Mouse (Mus musculus) lung, embryonic 16.5 days (tissue): ENCODE measurements at regions not wholly inside any gene's neighbourhood (a gene's known extent, or its start where the extent isn't known, plus 50 kb on each side); places are given as distances from the start of the nearest gene placed in this dataset.

Experiments
- ATAC-seq: fragments of 200-750 bp; cut with Nextera tagmentation; 2 replicates; pipeline ENCODE4 v1.8.0; 2017; ENCODE audit warnings: low read depth, mild to moderate bottlenecking, moderate library complexity
- H3K27ac ChIP-seq: fragments of 300-500 bp; sonication (generic); 2 replicates; pipeline ENCODE4 v1.5.1; 2014; ENCODE audit warnings: mild to moderate bottlenecking, control low read depth, low read length
- H3K27me3 ChIP-seq: fragments of 300-500 bp; sonication (generic); 2 replicates; pipeline ENCODE4 v1.6.1; 2014; ENCODE audit warnings: low read depth, low read length, mixed read lengths; ENCODE audit not compliant: control insufficient read depth, insufficient read depth
- H3K36me3 ChIP-seq: fragments of 300-500 bp; sonication (generic); 2 replicates; pipeline ENCODE4 v1.6.1; 2014; ENCODE audit warnings: low read length; ENCODE audit not compliant: control insufficient read depth, insufficient read depth
- H3K4me1 ChIP-seq: fragments of 300-500 bp; sonication (generic); replicated peaks from 2 replicates; pipeline ENCODE4 v1.6.1; 2014; ENCODE audit warnings: low read length, mixed read lengths; ENCODE audit not compliant: control insufficient read depth, insufficient read depth
- H3K4me2 ChIP-seq: fragments of 300-500 bp; sonication (generic); 2 replicates; pipeline ENCODE4 v1.6.1; 2014; ENCODE audit warnings: low read depth, low read length, control low read depth
- H3K4me3 ChIP-seq: fragments of 300-500 bp; sonication (generic); 2 replicates; pipeline ENCODE4 v1.5.1; 2014; ENCODE audit warnings: mild to moderate bottlenecking, low read length, control low read depth
- H3K9ac ChIP-seq: fragments of 300-500 bp; sonication (generic); 2 replicates; pipeline ENCODE4 v1.6.1; 2014; ENCODE audit warnings: low read length, control low read depth
- H3K9me3 ChIP-seq: fragments of 300-500 bp; sonication (generic); 2 replicates; pipeline ENCODE4 v1.6.1; 2016; ENCODE audit warnings: low read length; ENCODE audit not compliant: control insufficient read depth
- WGBS: fragments of 180-500 bp; shearing (Covaris S2); extraction: QIAGEN DNeasy Blood & Tissue Kit; methylation state at CpG from one replicate; pipeline ENCODE4 v1.1.7; 2014; 5-methylcytosine and 5-hydroxymethylcytosine counted together

- H3K36me3 ChIP-seq: no peaks in the 10 kb centered on the region
- no peak overlapping the region for H3K9ac ChIP-seq
- no peaks in the 10 kb centered on the region for H3K4me1 ChIP-seq
- no peak overlapping the region for H3K4me2 ChIP-seq
- no peak for ATAC-seq
- no peaks in the 10 kb centered on the region for H3K9me3 ChIP-seq
- no peak overlapping the region for H3K27ac ChIP-seq
- no peak overlapping the region for H3K4me3 ChIP-seq
- H3K27me3 ChIP-seq: no peaks in the 10 kb centered on the region; the same call in 1 of the 2 replicates
- 74% methylated on average over 8 of the region's 8 CpGs for WGBS
Observed at GRCm38 (mm10) chr3:52575237-52575798, 307.2 kb downstream of the Foxo1 start.

GRCm38 (mm10) chr3:52574341-52574740 is 306.2 kb downstream of the Foxo1 start:
- no peak for ATAC-seq
- Histone ChIP-seq H3K27ac (no peak overlapping the region), H3K4me3 (no peak overlapping the region), H3K4me2 (no peak overlapping the region), H3K9me3 (no peaks in the 10 kb centered on the region), H3K36me3 (no peaks in the 10 kb centered on the region), H3K27me3 (no peaks in the 10 kb centered on the region; the same call in 1 of the 2 replicates), H3K9ac (no peak overlapping the region), H3K4me1 (no peaks in the 10 kb centered on the region)
- 82% methylated on average over 6 of the region's 6 CpGs for WGBS

- Histone ChIP-seq H3K27ac (no peak overlapping the region), H3K4me1 (no peaks in the 10 kb centered on the region), H3K36me3 (no peaks in the 10 kb centered on the region), H3K9me3 (no peaks in the 10 kb centered on the region), H3K27me3 (no peaks in the 10 kb centered on the region; the same call in 1 of the 2 replicates), H3K9ac (no peak overlapping the region), H3K4me3 (no peak overlapping the region), H3K4me2 (no peak overlapping the region)
- 81% methylated on average over 6 of the region's 6 CpGs for WGBS
- ATAC-seq: no peak
Observed at GRCm38 (mm10) chr3:52573806-52574205, 305.7 kb downstream of the Foxo1 start.

GRCm38 (mm10) chr3:52572514-52573485 is 304.7 kb downstream of the Foxo1 start:
- H3K4me3 ChIP-seq: no peak overlapping the region
- no peak overlapping the region for H3K4me2 ChIP-seq
- no peaks in the 10 kb centered on the region for H3K9me3 ChIP-seq
- H3K9ac ChIP-seq: no peak overlapping the region
- H3K27me3 ChIP-seq: no peaks in the 10 kb centered on the region; the same call in 1 of the 2 replicates
- WGBS: 78% methylated on average over 11 of the region's 11 CpGs
- H3K4me1 ChIP-seq: no peaks in the 10 kb centered on the region
- H3K27ac ChIP-seq: no peak overlapping the region
- no peak for ATAC-seq
- H3K36me3 ChIP-seq: no peaks in the 10 kb centered on the region

GRCm38 (mm10) chr3:52567606-52568372 is 299.7 kb downstream of the Foxo1 start:
- Histone ChIP-seq H3K9ac (no peak overlapping the region), H3K4me1 (no peaks in the 10 kb centered on the region), H3K36me3 (no peaks in the 10 kb centered on the region), H3K9me3 (no peaks in the 10 kb centered on the region), H3K4me2 (no peak overlapping the region), H3K27ac (no peak overlapping the region), H3K27me3 (no peaks in the 10 kb centered on the region), H3K4me3 (no peak overlapping the region)
- WGBS: 61% methylated on average over 9 of the region's 9 CpGs
- no peak for ATAC-seq

GRCm38 (mm10) chr3:52563595-52563994 is 295.5 kb downstream of the Foxo1 start:
- 68% methylated on average over 5 of the region's 5 CpGs for WGBS

GRCm38 (mm10) chr3:52562816-52563215 is 294.7 kb downstream of the Foxo1 start:
- Histone ChIP-seq H3K27ac (no peak overlapping the region), H3K4me2 (no peak overlapping the region), H3K4me3 (no peak overlapping the region), H3K36me3 (no peaks in the 10 kb centered on the region), H3K27me3 (no peaks in the 10 kb centered on the region), H3K4me1 (no peaks in the 10 kb centered on the region), H3K9ac (no peak overlapping the region), H3K9me3 (no peaks in the 10 kb centered on the region)
- WGBS: 55% methylated on average over 5 of the region's 5 CpGs
- ATAC-seq: no peak

More at GRCm38 (mm10) chr3:52563595-52563994, 295.5 kb downstream of the Foxo1 start:
- Histone ChIP-seq H3K27ac (no peak overlapping the region), H3K9ac (no peak overlapping the region), H3K36me3 (no peaks in the 10 kb centered on the region), H3K4me3 (no peak overlapping the region), H3K4me2 (no peak overlapping the region), H3K4me1 (no peaks in the 10 kb centered on the region), H3K27me3 (no peaks in the 10 kb centered on the region), H3K9me3 (no peaks in the 10 kb centered on the region)
- ATAC-seq: no peak

DNA sequence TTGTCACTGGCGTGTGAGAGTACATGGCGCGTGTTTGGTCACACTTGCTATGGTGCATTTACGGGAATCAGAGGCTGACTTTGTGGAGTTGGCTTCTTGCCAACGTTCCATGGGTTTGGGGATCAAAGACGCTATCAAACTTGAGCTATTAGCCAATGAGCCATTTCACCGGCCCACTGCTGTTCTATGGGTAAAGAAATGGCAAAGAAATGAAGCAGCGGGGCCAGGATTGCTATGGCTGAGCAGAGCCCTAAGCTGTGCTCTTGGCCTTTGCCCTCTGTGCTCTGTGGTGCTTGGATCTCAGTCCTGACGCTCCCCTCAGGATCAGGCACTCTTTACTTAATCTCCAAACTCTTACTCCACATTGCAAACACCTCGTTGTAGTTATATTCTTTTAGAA is 291.3 kb downstream of the Foxo1 start:
- H3K9me3 ChIP-seq: no peaks in the 10 kb centered on the region
- no peak overlapping the region for H3K27ac ChIP-seq
- H3K36me3 ChIP-seq: no peaks in the 10 kb centered on the region
- H3K4me1 ChIP-seq: no peaks in the 10 kb centered on the region
- no peak overlapping the region for H3K9ac ChIP-seq
- ATAC-seq: no peak
- no peaks in the 10 kb centered on the region for H3K27me3 ChIP-seq
- no peak overlapping the region for H3K4me2 ChIP-seq
- WGBS: 68% methylated on average over 10 of the region's 10 CpGs
- no peak overlapping the region for H3K4me3 ChIP-seq

DNA sequence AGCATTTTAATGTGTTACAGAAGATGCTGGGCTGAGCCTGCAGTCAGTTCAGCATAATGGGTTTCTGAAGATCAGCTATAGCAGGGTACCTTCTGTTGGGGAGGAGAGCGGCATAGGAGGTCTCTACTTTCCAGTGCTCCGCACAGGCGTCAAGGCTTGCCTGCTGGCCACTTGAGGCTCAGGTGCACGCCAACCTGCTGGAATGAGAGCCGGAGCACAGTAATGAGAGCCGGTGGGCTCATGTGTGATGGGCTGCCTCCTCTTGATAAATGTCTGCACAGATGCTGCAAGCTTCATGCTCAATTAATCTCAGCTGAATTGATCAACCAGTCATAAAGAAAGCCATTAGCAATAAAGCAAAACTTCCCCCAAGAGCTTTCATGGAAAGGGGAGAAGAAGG is 290.6 kb downstream of the Foxo1 start:
- Histone ChIP-seq H3K9ac (no peak overlapping the region), H3K36me3 (no peaks in the 10 kb centered on the region), H3K4me3 (no peak overlapping the region), H3K9me3 (no peaks in the 10 kb centered on the region), H3K4me2 (no peak overlapping the region), H3K4me1 (no peaks in the 10 kb centered on the region), H3K27me3 (no peaks in the 10 kb centered on the region), H3K27ac (no peak overlapping the region)
- 78% methylated on average over 6 of the region's 6 CpGs for WGBS
- ATAC-seq: no peak
